Mouse (Mus musculus) adrenal gland, postnatal 14 days (tissue): ENCODE measurements at regions not wholly inside any gene's neighbourhood (a gene's known extent, or its start where the extent isn't known, plus 50 kb on each side); places are given as distances from the start of the nearest gene placed in this dataset.

Source experiments
- DNase-seq: peaks from one replicate; pipeline ENCODE4 v3.0.0; 2021; ENCODE audit warnings: mixed read lengths
- microRNA-seq, 2 experiments: library from miRNA; unstranded; fragments of <30 nt; microRNA quantifications; one replicate each; pipeline ENCODE4 v1.2.0; 2021

- DNase-seq: no peak
Observed at GRCm38 (mm10) chr3:134115007-134115406, 121.3 kb upstream of the Cxxc4 start.

GRCm38 (mm10) chr3:134118898-134119297 is 117.4 kb upstream of the Cxxc4 start:
- DNase-seq: no peak

GRCm38 (mm10) chr3:134124982-134125381 is 111.3 kb upstream of the Cxxc4 start:
- DNase-seq: no peak

DNA sequence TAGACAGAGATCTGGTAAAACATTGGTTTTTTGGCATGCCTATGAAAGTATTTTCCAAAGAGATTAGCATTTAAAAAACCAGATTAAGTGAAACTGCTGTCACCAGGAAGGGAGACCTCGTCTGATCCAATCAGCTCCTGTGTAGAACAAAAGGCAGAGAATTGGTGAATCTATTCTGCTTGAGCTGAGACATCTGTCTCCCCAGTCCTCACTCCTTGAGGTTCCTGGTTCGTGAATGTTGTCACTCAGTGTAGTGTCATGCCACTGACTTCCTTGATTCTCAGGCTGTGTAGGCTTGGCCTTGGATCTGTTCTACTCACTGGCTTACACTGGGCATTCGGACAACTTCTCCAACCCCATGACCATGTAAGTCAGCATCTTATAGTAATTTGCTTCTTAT is 105.9 kb upstream of the Cxxc4 start:
- DNase-seq: no peak

DNA sequence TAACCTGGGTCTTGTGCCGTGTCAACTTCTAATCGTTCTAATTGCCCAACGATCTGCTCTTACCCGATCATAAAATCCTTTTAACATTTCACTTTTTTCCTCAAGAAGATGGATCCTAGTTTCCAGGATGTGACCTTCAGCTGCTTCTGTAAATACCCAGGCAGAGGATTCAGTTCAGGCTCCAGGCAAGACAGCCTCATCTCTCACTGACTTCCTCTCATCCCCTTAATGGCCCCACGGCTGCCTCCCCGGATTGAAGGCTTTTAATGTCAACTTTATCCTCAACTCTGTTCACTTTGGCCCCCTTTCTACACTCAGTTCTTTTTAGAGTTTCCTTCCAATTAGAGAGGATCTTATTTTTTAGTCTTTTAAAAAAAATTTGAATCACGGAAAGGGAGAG is 91.0 kb upstream of the Cxxc4 start:
- peak; percentile 6 for DNase-seq

- DNase-seq: no peak
Observed at GRCm38 (mm10) chr3:134145935-134146334, 90.3 kb upstream of the Cxxc4 start.

DNA sequence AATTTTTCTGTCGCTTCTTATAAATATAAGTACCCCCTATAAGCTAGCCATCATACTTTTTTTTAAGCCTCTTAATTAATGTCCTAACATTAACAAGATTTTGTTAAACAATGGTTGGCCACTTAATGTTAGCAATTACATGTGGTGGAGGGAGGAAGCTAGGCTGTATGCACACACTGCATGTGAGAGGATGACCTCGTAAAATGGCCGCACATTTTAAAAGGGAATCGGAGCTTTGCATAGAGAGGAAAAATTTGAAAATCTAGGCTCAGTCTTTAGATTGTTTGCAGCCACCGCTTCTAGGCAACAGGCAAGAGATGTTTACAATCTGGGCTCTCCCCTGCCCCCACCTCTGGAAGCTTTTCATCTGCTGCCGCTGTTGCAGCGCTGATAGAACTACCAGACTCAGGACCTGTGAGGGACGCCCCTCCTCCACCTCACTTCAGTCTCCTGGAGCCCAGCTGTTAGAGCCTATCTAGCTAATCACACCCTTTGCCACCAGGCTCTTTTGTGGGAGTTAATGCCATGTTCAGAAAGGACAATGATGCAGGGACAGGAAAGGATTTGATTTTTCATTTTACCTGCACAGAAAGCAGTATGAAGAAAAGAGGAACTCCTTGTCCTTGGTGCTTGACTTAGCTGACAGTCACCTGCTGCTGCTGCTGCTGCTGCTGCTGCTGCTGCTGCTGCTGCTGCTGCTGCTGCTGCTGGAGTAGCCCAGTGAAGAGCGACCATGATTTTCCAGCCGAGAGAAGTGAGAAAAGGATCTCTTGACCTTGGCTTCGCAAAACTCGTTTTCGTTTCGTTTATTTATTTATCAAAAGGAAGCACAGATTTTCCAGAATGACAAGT is 89.7 kb upstream of the Cxxc4 start:
- DNase-seq: peak; percentile 70

GRCm38 (mm10) chr3:134162288-134162687 is 74.0 kb upstream of the Cxxc4 start:
- no peak for DNase-seq

DNA sequence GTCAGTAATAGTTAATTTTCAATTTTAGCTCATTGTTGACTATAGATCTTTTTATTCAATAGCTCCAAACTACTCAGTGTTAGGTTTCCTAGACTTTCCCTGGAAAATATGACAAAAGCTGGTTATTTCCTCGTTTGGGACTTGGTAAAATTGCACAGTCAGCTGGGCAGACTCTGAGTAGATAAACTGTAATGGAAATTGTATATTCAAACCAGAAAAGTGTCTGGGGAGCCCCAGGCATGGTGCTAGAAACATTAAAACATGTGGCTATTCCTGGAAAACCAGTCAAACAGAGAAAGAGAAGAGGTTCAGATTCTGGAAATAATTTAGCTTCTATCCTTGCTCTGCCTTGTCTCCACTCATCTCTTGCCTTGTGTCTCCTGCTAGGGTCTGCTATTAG is 66.4 kb upstream of the Cxxc4 start:
- no peak for DNase-seq

GRCm38 (mm10) chr3:134172357-134172756 is 63.9 kb upstream of the Cxxc4 start:
- no peak for DNase-seq

DNA sequence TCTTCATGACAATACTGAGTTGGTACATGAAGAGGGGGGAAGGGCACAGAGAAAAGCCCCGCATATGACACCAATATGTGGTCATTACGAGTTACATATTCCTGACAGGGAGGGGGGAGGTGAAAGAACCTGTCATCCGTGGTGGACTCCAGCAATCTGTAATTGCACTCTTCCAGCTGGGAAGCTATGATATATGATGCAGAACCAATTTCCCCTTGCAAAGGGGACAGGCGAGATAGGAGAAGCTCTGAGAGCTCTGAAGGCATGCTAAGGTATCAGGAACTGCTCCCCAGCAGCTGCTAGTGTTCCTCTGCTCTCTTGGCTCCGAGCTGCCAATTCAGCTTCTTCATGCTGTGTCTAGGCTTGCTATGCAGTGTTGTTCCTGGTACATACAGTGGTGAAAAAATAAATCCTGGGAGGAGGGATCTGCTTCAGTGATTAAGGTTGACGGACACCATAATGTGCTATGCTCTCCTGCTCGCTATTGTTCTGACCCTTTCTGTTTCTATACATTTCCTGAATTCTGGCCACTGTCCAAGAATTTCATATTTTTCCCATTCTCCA is 57.7 kb upstream of the Cxxc4 start:
- DNase-seq: no peak

DNA sequence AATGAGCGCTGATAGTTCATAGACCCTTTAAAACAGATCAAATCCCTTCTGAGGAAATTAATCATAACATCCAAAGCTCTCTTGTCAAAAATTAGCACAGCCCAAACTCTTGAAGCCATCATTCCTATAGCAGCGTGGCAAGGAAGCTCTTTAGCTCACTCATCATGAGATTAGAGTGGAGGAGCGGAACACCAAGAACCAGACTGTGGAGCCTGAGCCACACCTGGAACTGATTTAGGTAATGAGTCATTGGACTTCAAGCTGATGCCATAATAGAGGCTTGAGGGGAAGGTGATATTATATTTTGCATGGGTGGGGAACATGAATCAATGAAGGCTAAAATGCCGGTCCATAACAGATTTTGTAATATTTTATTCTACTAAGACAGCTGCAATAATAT is 52.2 kb upstream of the Cxxc4 start:
- no peak for DNase-seq

Small RNA genes lying in the stretch of these regions (microRNA-seq; reads per million reads assigned to microRNA genes)
- gene Gm44361: 0 reads per million in 2 experiments
